Mouse (Mus musculus) ES-E14 (cell line): Measurements from ENCODE around the gene Pthlh.

Experiments used
- CHD2 ChIP-seq: IDR thresholded peaks from 2 replicates; pipeline ENCODE4 v1.6.1; 2014; ENCODE audit warnings: mild to moderate bottlenecking, low read depth, low read length, inconsistent platforms
- HCFC1 ChIP-seq: IDR thresholded peaks from 2 replicates; pipeline ENCODE4 v1.6.1; 2012; ENCODE audit warnings: low read length, inconsistent platforms, borderline replicate concordance; ENCODE audit not compliant: insufficient read depth
- MAFK ChIP-seq: IDR thresholded peaks from 2 replicates; pipeline ENCODE4 v1.6.1; 2014; ENCODE audit warnings: mild to moderate bottlenecking, low read depth, low read length, inconsistent platforms; ENCODE audit not compliant: insufficient read depth
- ZC3H11A ChIP-seq: IDR thresholded peaks from 2 replicates; pipeline ENCODE4 v1.6.1; 2012; ENCODE audit warnings: low read depth, mild to moderate bottlenecking, inconsistent platforms, low read length, borderline replicate concordance
- ZNF384 ChIP-seq: IDR thresholded peaks from 2 replicates; pipeline ENCODE4 v1.6.1; 2012; ENCODE audit warnings: low read depth, low read length, inconsistent platforms

GRCm38 (mm10) chr6:147247782-147248181 lies 16.2 kb downstream of the Pthlh start:
- TF ChIP-seq HCFC1 (no peak), MAFK (no peak), ZNF384 (no peak), CHD2 (no peak), ZC3H11A (no peak)
